ENCODE assay signal across 13 mouse cellular contexts in genomic region chr15:86449236-86449635, GRCm38 (mm10).
DNase-seq lines count a peak whose midpoint lies in the region.
"Had no signal": no experiment of that assay in that cellular context is flagged by ENCODE, and none has a peak within 500 bp of the region (broad histone marks: within the 10 kb centered on the region; RNA-seq: fewer than 3 reads in every experiment).

No protein-coding gene starts in this region.

- peak; percentile 34 for DNase-seq in cerebellum, adult 11 months
- DNase-seq in cerebellum, postnatal 4 days (ENCODE audit: low spot score in 2 of 2) = no peak
- peak; percentile 35 for DNase-seq in cerebellum, adult 8-10 months
- peak; percentile 39 to 61 for DNase-seq in cerebellum, postnatal 14 days
- DNase-seq in embryo, embryonic 9.5 days (ENCODE audit: extremely low spot score) = no peak
- no peak for DNase-seq in testis, postnatal 14 days (ENCODE audit: low spot score)
- no peak for DNase-seq in kidney, postnatal 10 days
- DNase-seq: adrenal gland, postnatal 10 days; B cell, adult 2 months; gastrocnemius, postnatal 36 days; heart, adult 18-20 months; heart, postnatal 10 days; heart, postnatal 4 days had no signal

Comparison
In these comparisons a context has a peak if more than half of its experiments do, and no peak if none do; other contexts are left out.
1. DNase-seq: peak in cerebellum, adult 11 months (single experiment), cerebellum, adult 8-10 months (single experiment) and cerebellum, postnatal 14 days (2 of 2); none in cerebellum, postnatal 4 days (0 of 2), embryo, embryonic 9.5 days (single experiment), testis, postnatal 14 days (single experiment) and kidney, postnatal 10 days (single experiment).